Mouse (Mus musculus) neutrophil, adult 65 days (primary cell): ENCODE data around the gene Pde10a. TPM values are rescaled to one million over a fixed set of nuclear protein-coding genes. Genes with fewer than 3 reads are reported as not detected.

Experiments used
- total RNA-seq: library from RNA; stranded (reverse); gene quantifications from 2 replicates; pipeline ENCODE4 v1.2.4, GENCODE M21; 2023

Gene Pde10a
- total RNA-seq, result 0.68 and 0.79 TPM in 2 replicates

DNA sequence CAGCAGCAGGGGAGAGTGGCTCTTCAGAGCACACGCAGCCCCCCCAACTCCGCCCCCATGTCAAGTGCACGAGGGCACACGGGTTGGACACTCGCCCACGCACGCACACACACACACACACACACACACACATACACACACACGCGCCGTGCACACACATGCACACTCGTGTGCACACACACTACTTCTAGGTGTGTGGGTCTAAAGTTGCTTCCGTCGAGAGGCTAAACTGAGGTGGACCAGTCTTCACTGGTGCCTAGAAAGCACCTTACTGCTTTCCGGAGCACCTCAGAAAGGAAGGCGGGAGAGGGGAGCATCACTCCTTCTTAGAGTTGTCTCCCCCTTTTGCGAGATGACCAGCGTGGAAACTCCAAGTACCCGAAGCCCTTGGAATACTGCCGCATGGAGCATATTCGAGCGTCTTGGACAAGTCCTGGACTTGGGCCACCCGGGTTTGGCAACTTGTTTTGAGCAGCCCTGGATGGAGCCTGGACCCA is at the start of gene Pde10a:
Pde10a (plus strand) TSS at position 148 of the 497 bp plus-strand sequence.

DNA sequence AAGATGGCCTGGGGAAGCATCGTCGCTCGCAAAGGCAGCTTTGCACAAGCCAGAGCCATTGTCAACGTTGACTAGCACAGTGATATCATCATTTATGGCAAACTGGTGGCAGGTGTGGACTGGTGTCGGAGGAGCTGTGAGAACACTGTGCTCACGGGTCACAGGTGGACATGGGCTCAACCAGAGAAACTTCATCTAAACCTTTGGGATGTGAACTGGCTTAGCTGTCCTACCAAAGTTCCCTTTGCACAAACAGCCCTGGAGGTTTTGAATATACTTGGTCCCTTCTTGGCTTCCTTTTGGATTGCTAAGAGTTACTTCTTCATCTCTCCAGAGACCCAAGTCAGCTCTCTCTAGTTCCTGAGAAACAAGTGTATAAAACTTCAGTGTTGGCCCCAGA is 41.7 kb downstream of the Pde10a start, which contains the start of gene Gm17087:
Gm17087 (minus strand) TSS at position 101 of the 400 bp plus-strand sequence.

GRCm38 (mm10) chr17:8988119-8988807 is 463.1 kb downstream of the Pde10a start, which contains the start of gene 1700010I14Rik:
TSS of gene 1700010I14Rik (plus strand) at chr17:8988333.

Other genes starting within 250 kb of the Pde10a start
- gene Mpc1, start 242.5 kb upstream of the Pde10a start, total RNA-seq, result 65.4 and 68.7 TPM in 2 replicates
- 94.6 and 108 TPM in 2 replicates for gene Sft2d1, start 214.3 kb upstream of the Pde10a start, total RNA-seq
- gene Prr18, start 187.9 kb upstream of the Pde10a start, total RNA-seq, result 0.43 TPM in 1 of 2 replicates, not detected in the other
- not detected in 2 replicates for gene T2, start 169.4 kb upstream of the Pde10a start, total RNA-seq
- not detected in 2 replicates for gene T, start 90.9 kb upstream of the Pde10a start, total RNA-seq
- gene Gm17087, start 41.6 kb downstream of the Pde10a start, total RNA-seq, result not detected in 2 replicates